Mouse (Mus musculus): ENCODE results near the gene Traf1. TPM values are rescaled to one million over a fixed set of nuclear protein-coding genes. Genes with fewer than 3 reads are reported as not detected.

The Traf1 gene
- polyA plus RNA-seq (2014; fragmentation: Illumina TruSeq; extraction: RNeasy Lipid Tissue Mini Kit (QIAGEN cat#74804); ENCODE audit: low read depth, low replicate concordance): 1.7 TPM

GRCm38 (mm10) chr2:34961481-34962036 lies at the start of gene Traf1:
Traf1 (minus strand) TSS chr2:34961772.

GRCm38 (mm10) chr2:34913218-34914068 lies 48.1 kb downstream of the Traf1 start, which contains the start of gene Phf19:
Phf19 (minus strand) TSS chr2:34914026.

Other genes with a start within 250 kb of the Traf1 start
- 63.2 TPM for gene Gapvd1, start 206.5 kb downstream of the Traf1 start, polyA plus RNA-seq (2014; fragmentation: Illumina TruSeq; extraction: RNeasy Lipid Tissue Mini Kit (QIAGEN cat#74804); ENCODE audit: low read depth, low replicate concordance)
- 1,305 TPM for gene Hspa5, start 189.8 kb downstream of the Traf1 start, polyA plus RNA-seq (2014; fragmentation: Illumina TruSeq; extraction: RNeasy Lipid Tissue Mini Kit (QIAGEN cat#74804); ENCODE audit: low read depth, low replicate concordance)
- gene Rabepk, start 161.9 kb downstream of the Traf1 start, polyA plus RNA-seq (2014; fragmentation: Illumina TruSeq; extraction: RNeasy Lipid Tissue Mini Kit (QIAGEN cat#74804); ENCODE audit: low read depth, low replicate concordance): 9.6 TPM
- 127 TPM for gene Fbxw2, start 135.5 kb downstream of the Traf1 start, polyA plus RNA-seq (2014; fragmentation: Illumina TruSeq; extraction: RNeasy Lipid Tissue Mini Kit (QIAGEN cat#74804); ENCODE audit: low read depth, low replicate concordance)
- gene Gm34653, start 128.8 kb downstream of the Traf1 start, polyA plus RNA-seq (2014; fragmentation: Illumina TruSeq; extraction: RNeasy Lipid Tissue Mini Kit (QIAGEN cat#74804); ENCODE audit: low read depth, low replicate concordance): not detected
- gene Cutal, start 87.4 kb downstream of the Traf1 start, polyA plus RNA-seq (2014; fragmentation: Illumina TruSeq; extraction: RNeasy Lipid Tissue Mini Kit (QIAGEN cat#74804); ENCODE audit: low read depth, low replicate concordance): not detected
- 72.4 TPM for gene Psmd5, start 86.8 kb downstream of the Traf1 start, polyA plus RNA-seq (2014; fragmentation: Illumina TruSeq; extraction: RNeasy Lipid Tissue Mini Kit (QIAGEN cat#74804); ENCODE audit: low read depth, low replicate concordance)
- 2.0 TPM for gene Phf19, start 47.7 kb downstream of the Traf1 start, polyA plus RNA-seq (2014; fragmentation: Illumina TruSeq; extraction: RNeasy Lipid Tissue Mini Kit (QIAGEN cat#74804); ENCODE audit: low read depth, low replicate concordance)
- 1.3 TPM for gene Hc, start 99.7 kb upstream of the Traf1 start, polyA plus RNA-seq (2014; fragmentation: Illumina TruSeq; extraction: RNeasy Lipid Tissue Mini Kit (QIAGEN cat#74804); ENCODE audit: low read depth, low replicate concordance)
- 0.93 TPM for gene AI182371, start 139.8 kb upstream of the Traf1 start, polyA plus RNA-seq (2014; fragmentation: Illumina TruSeq; extraction: RNeasy Lipid Tissue Mini Kit (QIAGEN cat#74804); ENCODE audit: low read depth, low replicate concordance)
- 32.0 TPM for gene Cntrl, start 147.7 kb upstream of the Traf1 start, polyA plus RNA-seq (2014; fragmentation: Illumina TruSeq; extraction: RNeasy Lipid Tissue Mini Kit (QIAGEN cat#74804); ENCODE audit: low read depth, low replicate concordance)
- gene Rab14, start 239.3 kb upstream of the Traf1 start, polyA plus RNA-seq (2014; fragmentation: Illumina TruSeq; extraction: RNeasy Lipid Tissue Mini Kit (QIAGEN cat#74804); ENCODE audit: low read depth, low replicate concordance): 542 TPM

Measured in adrenal gland, adult 10 weeks (tissue).